Mouse (Mus musculus) Patski (cell line): ENCODE data around the gene Stard13. TPM values are rescaled to one million over a fixed set of nuclear protein-coding genes. Genes with fewer than 3 reads are reported as not detected.

Experiments
- ATAC-seq: fragments of 100-300 bp; one replicate; pipeline ENCODE4 v1.8.0; 2021
- CTCF ChIA-PET: fragments of 350-600 bp; sonication (Branson Sonifier 250); formaldehyde crosslinking; loops from one replicate; lab custom pipeline; 2022; ENCODE audit warnings: inconsistent platforms; lab: Charles Lee
- POLR2A ChIA-PET: fragments of 350-600 bp; sonication (Branson Sonifier 250); formaldehyde crosslinking; loops from one replicate; lab custom pipeline; 2022; ENCODE audit warnings: antibody characterized with exemption, inconsistent platforms; lab: Charles Lee
- DNase-seq: peaks from one replicate; pipeline ENCODE4 v3.0.0-alpha.2; 2011; ENCODE audit warnings: low read depth, low spot score
- H3K27me3 ChIP-seq: fragments of 371-371 bp; one replicate; pipeline ENCODE4 v1.5.1; 2021
- CTCF ChIP-seq: fragments of 100-300 bp; IDR thresholded peaks from one replicate; pipeline ENCODE4 v1.5.1; 2021
- in situ Hi-C: fragments of 300-500 bp; cut with MboI; formaldehyde crosslinking; loops from 3 replicates; pipeline ENCODE4 v1.11.1; 2018; ENCODE audit warnings: low pct_unique_long_range_greater_than_20kb, mixed read lengths
- polyA plus RNA-seq: library from polyadenylated mRNA; unstranded; gene quantifications from one replicate; pipeline ENCODE4 v1.2.3, GENCODE M21; 2021

The Stard13 gene
- polyA plus RNA-seq, 1 experiment from 2014 or later: 59.4 TPM

DNA sequence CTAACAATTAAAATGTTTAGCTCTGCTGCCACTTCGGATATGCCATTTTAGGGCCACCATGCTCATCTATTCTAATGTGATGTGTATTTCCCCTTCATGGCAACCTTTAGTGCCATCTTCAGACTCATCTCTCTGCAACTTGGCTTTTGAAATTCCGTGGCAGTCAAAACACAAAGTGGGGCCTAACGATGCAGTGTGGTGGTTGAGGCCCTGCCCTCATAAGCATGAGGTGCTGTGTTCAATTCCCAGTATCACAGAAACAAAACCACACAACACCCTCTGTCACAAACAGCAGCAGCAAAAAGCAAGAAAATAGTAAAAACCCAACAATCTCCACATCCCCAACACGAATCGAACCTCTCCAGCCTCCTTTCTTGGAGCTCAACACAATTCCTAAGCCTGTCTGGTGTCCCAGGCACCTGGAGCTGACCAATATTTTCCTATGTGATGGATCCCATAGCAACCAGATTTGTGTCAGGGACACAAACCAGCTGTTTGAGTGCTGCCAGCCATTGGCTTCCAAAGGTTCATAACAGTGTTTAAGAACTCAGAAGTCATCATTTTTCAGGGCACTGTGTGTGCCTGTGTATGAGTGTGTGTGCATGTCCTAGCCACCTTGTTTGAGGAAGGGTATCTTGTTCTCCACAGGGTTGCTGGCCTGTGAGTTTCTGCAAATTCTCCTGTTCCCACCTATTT is 117.3 kb downstream of the Stard13 start:
- ATAC-seq (no peak), DNase-seq (no peak)
- no peaks in the 10 kb centered on the region for H3K27me3 ChIP-seq
- CTCF ChIA-PET: interaction anchor here (1.5 to 5.2 kb wide), 3 partner anchors 18 to 216 kb away, joined by 3 to 20 read pairs (median 6); no protein-coding TSS in a partner anchor
- POLR2A ChIA-PET: interaction anchor here (0.7 kb wide), 1 partner anchor 78 kb away, joined by 3 read pairs; no protein-coding TSS in a partner anchor
- in situ Hi-C loops: no loop called here
- TF ChIP-seq CTCF: no peak

DNA sequence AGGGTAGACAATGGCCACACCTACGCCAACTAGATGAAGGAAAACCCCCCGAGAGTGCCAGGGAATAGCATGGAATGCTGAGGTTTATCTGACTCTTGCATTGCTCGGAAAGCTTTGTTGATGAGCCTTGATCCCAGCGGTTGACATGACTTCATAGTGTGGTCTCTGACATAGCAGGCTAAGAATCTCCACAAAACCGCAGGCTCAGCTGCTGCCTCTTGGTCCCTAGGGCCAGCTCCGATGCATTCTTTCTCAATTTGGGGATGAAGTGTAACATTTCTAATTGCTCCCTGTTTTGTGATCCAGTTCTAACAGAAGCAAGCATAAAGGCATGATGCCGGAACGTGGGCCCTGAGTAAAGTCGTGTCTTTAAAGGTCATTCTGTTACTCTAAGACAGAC is 120.9 kb downstream of the Stard13 start:
- ChIA-PET CTCF (interaction anchor here (2.1 kb wide), 1 partner anchor 11 kb away, joined by 4 read pairs; no protein-coding TSS in a partner anchor), POLR2A (no interaction called here)
- TF ChIP-seq CTCF: no peak
- peak; percentile 87 for ATAC-seq
- no peaks in the 10 kb centered on the region for H3K27me3 ChIP-seq
- DNase-seq: peak; percentile 99
- in situ Hi-C loops: no loop called here

DNA sequence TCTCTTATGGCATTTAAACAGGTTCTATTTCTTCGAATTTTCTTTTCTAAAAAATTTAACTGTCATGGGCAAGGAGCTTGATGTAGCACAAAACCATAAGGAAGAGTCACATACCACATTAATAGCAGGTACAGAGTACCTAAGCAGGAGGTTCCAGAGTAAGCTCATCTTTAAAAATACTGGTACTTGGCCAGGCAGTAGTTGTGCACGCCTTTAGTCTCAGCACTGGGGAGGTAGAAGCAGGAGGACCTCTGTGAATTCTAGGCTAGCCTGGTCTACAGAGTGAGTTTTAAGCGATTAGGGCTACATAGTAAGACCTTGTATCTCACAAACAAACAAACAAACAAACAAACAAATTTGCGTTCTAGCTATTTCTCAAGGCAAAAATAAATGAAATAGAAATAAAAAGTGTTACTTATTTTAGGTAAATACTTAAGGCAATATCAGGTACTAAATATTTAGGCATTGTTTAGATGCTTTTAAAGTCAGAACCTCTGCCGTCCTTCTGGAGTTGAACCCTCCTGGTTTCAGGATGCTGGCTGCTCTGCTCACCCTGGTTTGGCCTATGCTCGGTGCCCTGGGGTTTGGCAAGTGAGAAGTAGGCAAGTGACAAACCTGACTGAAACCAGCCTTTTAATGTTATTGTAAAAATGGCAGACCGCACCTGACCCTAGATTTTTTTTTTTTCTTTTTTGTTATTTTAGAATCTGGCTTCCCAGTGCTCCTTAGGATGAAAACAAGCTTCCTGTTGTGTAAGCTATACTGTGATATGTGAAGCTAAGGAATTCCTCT is 122.4 kb downstream of the Stard13 start:
- TF ChIP-seq CTCF: no peak
- ATAC-seq (no peak), DNase-seq (no peak)
- in situ Hi-C loops: no loop called here
- no peaks in the 10 kb centered on the region for H3K27me3 ChIP-seq
- ChIA-PET POLR2A (interaction anchor here (0.6 to 1.1 kb wide), 2 partner anchors 25 to 451 kb away, joined by 4 to 5 read pairs; no protein-coding TSS in a partner anchor), CTCF (interaction anchor here (0.7 to 2.1 kb wide), 5 partner anchors 8 to 226 kb away, joined by 3 to 4 read pairs (median 3); no protein-coding TSS in a partner anchor)

DNA sequence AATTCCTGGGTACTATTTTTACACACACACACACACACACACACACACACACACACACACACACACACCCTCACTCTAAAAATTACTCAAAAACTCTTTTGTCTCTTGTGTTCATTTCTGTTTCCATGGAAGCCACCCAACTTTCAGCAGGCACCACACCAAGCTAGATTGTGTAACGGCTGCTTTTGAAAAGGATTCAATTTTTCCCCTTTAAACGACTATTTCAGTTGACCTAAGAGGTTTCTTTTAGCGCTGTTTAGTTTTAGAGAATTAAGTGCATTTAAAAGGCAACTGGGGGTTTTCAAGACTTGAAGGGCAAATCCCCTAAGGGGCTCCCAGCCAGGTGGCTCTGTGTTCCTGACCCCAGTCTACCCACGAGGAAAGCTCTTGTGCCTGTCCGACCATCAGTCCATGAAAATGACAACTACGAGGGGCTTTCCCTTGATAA is 123.2 kb downstream of the Stard13 start:
- ATAC-seq: no peak
- CTCF ChIA-PET: interaction anchor here (0.7 to 2.1 kb wide), 2 partner anchors 13 to 15 kb away, joined by 3 to 4 read pairs; no protein-coding TSS in a partner anchor
- TF ChIP-seq CTCF: no peak
- in situ Hi-C loops: no loop called here
- H3K27me3 ChIP-seq: no peaks in the 10 kb centered on the region
- POLR2A ChIA-PET: interaction anchor here (0.7 kb wide), 1 partner anchor 14 kb away, joined by 4 read pairs; no protein-coding TSS in a partner anchor
- DNase-seq: no peak

GRCm38 (mm10) chr5:151109822-151110221 is 123.8 kb downstream of the Stard13 start:
- H3K27me3 ChIP-seq: no peaks in the 10 kb centered on the region
- in situ Hi-C loops: loop anchor here (10.0 kb wide), 1 partner anchor 255 kb away; no protein-coding TSS in a partner anchor
- ATAC-seq: no peak
- ChIA-PET CTCF (interaction anchor here (1.1 to 2.3 kb wide), 7 partner anchors 13 to 207 kb away, joined by 3 to 8 read pairs (median 3); no protein-coding TSS in a partner anchor), POLR2A (interaction anchor here (2.0 kb wide), 1 partner anchor 258 kb away, joined by 11 read pairs; no protein-coding TSS in a partner anchor)
- TF ChIP-seq CTCF: no peak
- DNase-seq: no peak

DNA sequence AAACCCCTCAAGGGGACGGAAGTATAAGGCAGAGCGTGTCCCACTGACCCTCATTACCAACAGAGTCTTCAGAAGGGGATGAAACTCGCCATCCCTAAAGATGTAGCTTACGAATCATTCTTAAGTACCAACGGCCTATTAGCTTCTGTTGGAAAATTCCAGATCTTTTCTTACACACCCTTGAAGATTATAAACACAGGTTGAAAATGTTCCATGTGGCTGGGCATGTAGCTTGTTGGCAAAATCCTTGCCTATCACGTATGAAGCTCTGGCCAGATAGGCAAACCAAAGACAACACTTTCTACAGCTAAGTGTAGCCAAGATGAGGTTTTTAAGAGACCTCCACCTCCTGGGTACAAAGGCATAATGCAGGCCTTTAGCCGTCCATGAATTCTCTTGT is 124.7 kb downstream of the Stard13 start:
- no peak for DNase-seq
- no peaks in the 10 kb centered on the region for H3K27me3 ChIP-seq
- no peak for ATAC-seq
- ChIA-PET POLR2A (interaction anchor here (0.7 to 2.0 kb wide), 3 partner anchors 17 to 259 kb away, joined by 3 to 11 read pairs (median 3); no protein-coding TSS in a partner anchor), CTCF (interaction anchor here (1.1 to 2.3 kb wide), 9 partner anchors 14 to 260 kb away, joined by 3 to 10 read pairs (median 4); no protein-coding TSS in a partner anchor)
- in situ Hi-C loops: loop anchor here (10.0 kb wide), 1 partner anchor 256 kb away; no protein-coding TSS in a partner anchor
- TF ChIP-seq CTCF: no peak

- no peak for TF ChIP-seq CTCF
- in situ Hi-C loops: loop anchor here (10.0 kb wide), 1 partner anchor 256 kb away; no protein-coding TSS in a partner anchor
- no peaks in the 10 kb centered on the region for H3K27me3 ChIP-seq
- DNase-seq: no peak
- peak; percentile 37 for ATAC-seq
- CTCF ChIA-PET: interaction anchor here (1.3 to 2.3 kb wide), 7 partner anchors 15 to 261 kb away, joined by 3 to 10 read pairs (median 6); no protein-coding TSS in a partner anchor
- POLR2A ChIA-PET: interaction anchor here (0.7 to 2.0 kb wide), 3 partner anchors 16 to 260 kb away, joined by 3 to 11 read pairs (median 3); no protein-coding TSS in a partner anchor
These were observed 125.2 kb downstream of the Stard13 start for GRCm38 (mm10) chr5:151108291-151108897.

DNA sequence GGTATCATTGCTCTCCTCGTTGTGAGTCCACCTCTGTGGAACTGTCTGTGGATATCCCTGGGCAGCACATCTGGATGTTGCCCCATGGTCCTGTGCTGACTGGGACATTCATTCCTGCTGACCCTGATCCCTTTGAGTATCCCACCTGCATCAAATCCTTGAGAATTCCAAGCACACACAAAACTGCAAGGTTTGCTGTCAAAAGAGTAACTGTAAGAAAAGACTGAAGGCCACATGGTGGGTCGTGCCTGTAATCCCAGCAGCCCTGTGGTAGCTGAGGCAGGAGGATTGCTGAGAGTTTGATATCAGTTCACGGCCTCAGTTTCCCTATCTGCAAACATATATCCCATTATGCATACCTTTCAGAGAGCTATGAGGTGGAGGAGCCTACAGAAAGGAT is 126.8 kb downstream of the Stard13 start:
- CTCF ChIA-PET: interaction anchor here (1.2 to 2.3 kb wide), 2 partner anchors 36 to 37 kb away, joined by 3 to 5 read pairs; no protein-coding TSS in a partner anchor
- DNase-seq (no peak), ATAC-seq (no peak)
- in situ Hi-C loops: loop anchor here (10.0 kb wide), 1 partner anchor 258 kb away; no protein-coding TSS in a partner anchor
- TF ChIP-seq CTCF: no peak
- no peaks in the 10 kb centered on the region for H3K27me3 ChIP-seq
- POLR2A ChIA-PET: interaction anchor here (0.6 to 0.9 kb wide), 2 partner anchors 36 to 176 kb away, joined by 3 to 4 read pairs; no protein-coding TSS in a partner anchor
